Mouse (Mus musculus): ENCODE results near the gene Safb.

Gene Safb

GRCm38 (mm10) chr17:56560131-56560530 lies 24.5 kb upstream of the Safb start:
- WGBS: 39% methylated on average over 1 of the region's 1 CpGs

- 86% methylated on average over 2 of the region's 2 CpGs for WGBS
Measured at GRCm38 (mm10) chr17:56561866-56562265, 22.8 kb upstream of the Safb start.

GRCm38 (mm10) chr17:56566293-56566692 lies 18.3 kb upstream of the Safb start:
- WGBS: 80% methylated on average over 29 of the region's 29 CpGs

- 92% methylated on average over 5 of the region's 5 CpGs for WGBS
Measured at GRCm38 (mm10) chr17:56566918-56567317, 17.7 kb upstream of the Safb start.

GRCm38 (mm10) chr17:56567370-56567769 lies 17.3 kb upstream of the Safb start:
- 96% methylated on average over 4 of the region's 4 CpGs for WGBS

GRCm38 (mm10) chr17:56570287-56570686 lies 14.3 kb upstream of the Safb start:
- WGBS: 77% methylated on average over 4 of the region's 4 CpGs

- WGBS: 12% methylated on average over 1 of the region's 1 CpGs
Measured at GRCm38 (mm10) chr17:56572154-56572553, 12.5 kb upstream of the Safb start.

- WGBS: 78% methylated on average over 3 of the region's 3 CpGs
Measured at GRCm38 (mm10) chr17:56572939-56573338, 11.7 kb upstream of the Safb start.

GRCm38 (mm10) chr17:56583071-56583470 lies 1.6 kb upstream of the Safb start:
- WGBS: 59% methylated on average over 1 of the region's 1 CpGs

- WGBS: 1% methylated on average over 33 of the region's 33 CpGs
Measured at GRCm38 (mm10) chr17:56583611-56584256, 891 bp upstream of the Safb start.

- WGBS: under 1% methylated on average over 61 of the region's 61 CpGs
Measured at GRCm38 (mm10) chr17:56585171-56585821, 671 bp downstream of the Safb start.

GRCm38 (mm10) chr17:56587773-56588172 lies 3.1 kb downstream of the Safb start:
- WGBS: 59% methylated on average over 1 of the region's 1 CpGs

GRCm38 (mm10) chr17:56588921-56589320 lies 4.3 kb downstream of the Safb start:
- WGBS: 90% methylated on average over 4 of the region's 4 CpGs

- 59% methylated on average over 8 of the region's 8 CpGs for WGBS
Measured at GRCm38 (mm10) chr17:56593527-56594271, 9.1 kb downstream of the Safb start.

GRCm38 (mm10) chr17:56603186-56604069 lies 18.8 kb downstream of the Safb start:
- WGBS: 93% methylated on average over 28 of the region's 28 CpGs

GRCm38 (mm10) chr17:56604070-56604380 lies 19.4 kb downstream of the Safb start:
- 83% methylated on average over 9 of the region's 9 CpGs for WGBS

- 83% methylated on average over 3 of the region's 3 CpGs for WGBS
Measured at GRCm38 (mm10) chr17:56604422-56604821, 19.8 kb downstream of the Safb start.

- 85% methylated on average over 9 of the region's 9 CpGs for WGBS
Measured at GRCm38 (mm10) chr17:56605431-56605830, 20.8 kb downstream of the Safb start.

GRCm38 (mm10) chr17:56607521-56608062 lies 23.0 kb downstream of the Safb start:
- WGBS: 69% methylated on average over 3 of the region's 3 CpGs

GRCm38 (mm10) chr17:56608699-56609098 lies 24.1 kb downstream of the Safb start:
- 47% methylated on average over 5 of the region's 5 CpGs for WGBS

- under 1% methylated on average over 44 of the region's 44 CpGs for WGBS
Measured at GRCm38 (mm10) chr17:56609452-56610171, 25.0 kb downstream of the Safb start, which contains the start of gene 2410015M20Rik. Gene 2410015M20Rik (minus strand): TSS chr17:56609771.
